Mouse (Mus musculus): ENCODE results near the gene Cadm3. TPM values are rescaled to one million over a fixed set of nuclear protein-coding genes. Genes with fewer than 3 reads are reported as not detected.
"Not testable (repeated sequence)": the region's sequence is repeated elsewhere in the genome, so short reads cannot be mapped to it uniquely, and the experiment has no call there.

Cadm3 gene
- total RNA-seq, 1 experiment from 2014 or later: 3.5 TPM

GRCm38 (mm10) chr1:173322249-173322627 is 45.3 kb downstream of the Cadm3 start:
- DNase-seq: no peak

GRCm38 (mm10) chr1:173321593-173322248 is 45.8 kb downstream of the Cadm3 start:
- DNase-seq: no peak

GRCm38 (mm10) chr1:173317925-173318477 is 49.5 kb downstream of the Cadm3 start:
- DNase-seq: no peak

GRCm38 (mm10) chr1:173315725-173316124 is 51.8 kb downstream of the Cadm3 start:
- no peak for DNase-seq

GRCm38 (mm10) chr1:173313535-173314050 is 53.9 kb downstream of the Cadm3 start:
- DNase-seq: not testable (repeated sequence)

- DNase-seq: not testable (repeated sequence)
Measured at GRCm38 (mm10) chr1:173302795-173303194, 64.7 kb downstream of the Cadm3 start.

Other genes with a start within 250 kb of the Cadm3 start
- not detected in 2 replicates for gene Olfr1408, start 230.3 kb downstream of the Cadm3 start, total RNA-seq (2021)
- not detected in 2 replicates for gene Olfr1406, start 177.1 kb downstream of the Cadm3 start, total RNA-seq (2021)
- not detected in 2 replicates for gene Olfr218, start 169.9 kb downstream of the Cadm3 start, total RNA-seq (2021)
- not detected in 2 replicates for gene Olfr1404, start 155.3 kb downstream of the Cadm3 start, total RNA-seq (2021)
- not detected in 2 replicates for gene Fcer1a, start 140.5 kb downstream of the Cadm3 start, total RNA-seq (2021)
- not detected in 2 replicates for gene Olfr418, start 101.7 kb downstream of the Cadm3 start, total RNA-seq (2021)
- gene Mptx2, start 89.9 kb downstream of the Cadm3 start, total RNA-seq (2021): not detected in 2 replicates
- 0.82 and 2.4 TPM in 2 replicates for gene Ackr1, start 33.9 kb downstream of the Cadm3 start, total RNA-seq (2021)
- 0.97 TPM in 1 of 2 replicates, not detected in the other for gene Aim2, start 16.8 kb downstream of the Cadm3 start, total RNA-seq (2021)
- 0.55 and 1.0 TPM in 2 replicates for gene Ifi206, start 123.3 kb upstream of the Cadm3 start, total RNA-seq (2021)
- 0.12 TPM in 1 of 2 replicates, not detected in the other for gene Ifi214, start 168.3 kb upstream of the Cadm3 start, total RNA-seq (2021)
- gene Ifi213, start 231.6 kb upstream of the Cadm3 start, total RNA-seq (2021): 0.97 and 1.7 TPM in 2 replicates

Measured in adrenal gland, postnatal 25 days (tissue).